Mouse (Mus musculus) layer of hippocampus, adult 9-10 months (tissue): ENCODE data around the gene Cyp26c1.

Experiments
- DNase-seq: peaks from one replicate; pipeline ENCODE4 v3.0.0; 2022; ENCODE audit warnings: low spot score

Gene Cyp26c1

DNA sequence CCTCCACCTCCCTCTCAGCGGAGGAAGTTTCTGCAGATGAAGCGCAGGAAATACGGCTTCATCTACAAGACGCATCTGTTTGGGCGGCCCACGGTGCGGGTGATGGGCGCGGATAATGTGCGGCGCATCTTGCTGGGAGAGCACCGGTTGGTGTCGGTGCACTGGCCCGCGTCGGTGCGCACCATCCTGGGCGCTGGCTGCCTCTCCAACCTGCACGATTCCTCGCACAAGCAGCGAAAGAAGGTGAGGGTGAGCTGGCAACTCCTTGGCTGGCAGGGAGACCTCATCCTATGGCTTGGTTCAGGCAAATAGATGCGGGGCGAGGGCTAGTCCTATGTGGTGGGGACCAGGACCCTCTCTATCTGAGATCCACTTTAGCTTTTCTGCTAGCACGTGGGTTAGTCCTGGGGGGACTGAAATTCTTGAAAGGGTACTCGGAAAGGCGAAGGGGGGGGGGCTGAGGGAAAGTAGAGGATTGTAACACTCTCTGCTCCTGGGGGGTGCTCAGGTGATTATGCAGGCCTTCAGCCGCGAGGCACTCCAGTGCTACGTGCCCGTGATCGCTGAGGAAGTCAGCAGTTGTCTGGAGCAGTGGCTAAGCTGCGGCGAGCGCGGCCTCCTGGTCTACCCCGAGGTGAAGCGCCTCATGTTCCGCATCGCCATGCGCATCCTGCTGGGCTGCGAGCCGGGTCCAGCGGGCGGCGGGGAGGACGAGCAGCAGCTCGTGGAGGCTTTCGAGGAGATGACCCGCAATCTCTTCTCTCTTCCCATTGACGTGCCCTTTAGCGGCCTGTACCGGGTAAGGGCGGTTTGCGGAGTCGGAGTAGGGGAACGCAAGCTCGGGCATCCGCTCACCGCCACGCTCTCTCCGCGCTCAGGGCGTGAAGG lies 13.1 kb downstream of the Cyp26c1 start:
- no peak for DNase-seq

DNA sequence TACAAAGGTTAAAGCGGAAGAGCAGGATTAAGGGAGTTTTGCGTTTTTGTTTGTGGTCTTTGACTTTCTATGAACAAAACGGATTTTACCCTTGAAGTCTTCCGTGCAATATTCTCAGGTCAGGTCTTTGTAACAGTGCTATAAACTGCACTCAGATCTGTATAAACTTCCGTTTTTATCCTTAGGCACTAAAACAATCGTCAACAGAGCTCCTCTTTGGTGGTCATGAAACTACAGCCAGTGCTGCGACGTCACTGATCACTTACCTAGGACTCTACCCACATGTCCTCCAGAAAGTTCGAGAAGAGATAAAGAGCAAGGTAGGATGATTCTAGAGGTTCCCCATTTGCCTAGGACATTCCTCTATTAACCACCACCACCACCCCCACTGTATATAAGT lies 14.3 kb downstream of the Cyp26c1 start:
- DNase-seq: no peak

DNA sequence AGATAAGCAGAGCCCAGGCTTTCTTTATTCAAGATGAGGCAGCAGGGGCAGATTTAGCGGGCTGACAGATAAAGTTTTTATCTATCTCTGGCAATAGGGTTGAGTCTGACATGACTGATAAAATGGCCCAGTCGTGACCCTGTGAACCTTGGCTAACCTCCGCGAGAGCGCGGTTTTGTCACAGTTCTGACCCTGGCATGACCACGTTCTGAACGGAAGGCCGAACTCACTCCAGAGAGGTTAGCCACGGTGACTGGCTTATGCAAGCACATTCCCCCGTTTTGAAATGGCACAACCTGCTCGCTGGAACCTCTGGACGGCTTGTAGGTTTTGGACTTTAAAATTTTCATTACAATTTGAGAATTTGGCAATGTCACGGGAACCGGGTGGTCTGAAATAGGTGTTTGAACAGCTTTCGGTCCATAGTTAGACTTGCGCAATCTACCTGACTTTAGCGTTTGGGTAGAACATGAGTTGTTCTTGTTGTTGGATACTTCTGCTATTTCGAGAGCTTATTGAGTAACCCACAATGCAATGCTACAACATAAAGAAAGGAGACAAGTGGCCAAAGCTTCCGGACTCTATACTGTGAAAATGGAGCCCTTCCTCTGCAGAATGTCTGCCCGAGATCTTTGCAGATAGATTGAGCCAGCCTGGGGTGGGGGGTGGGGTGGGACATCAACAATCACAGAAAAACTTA lies 17.1 kb downstream of the Cyp26c1 start:
- DNase-seq: no peak

DNA sequence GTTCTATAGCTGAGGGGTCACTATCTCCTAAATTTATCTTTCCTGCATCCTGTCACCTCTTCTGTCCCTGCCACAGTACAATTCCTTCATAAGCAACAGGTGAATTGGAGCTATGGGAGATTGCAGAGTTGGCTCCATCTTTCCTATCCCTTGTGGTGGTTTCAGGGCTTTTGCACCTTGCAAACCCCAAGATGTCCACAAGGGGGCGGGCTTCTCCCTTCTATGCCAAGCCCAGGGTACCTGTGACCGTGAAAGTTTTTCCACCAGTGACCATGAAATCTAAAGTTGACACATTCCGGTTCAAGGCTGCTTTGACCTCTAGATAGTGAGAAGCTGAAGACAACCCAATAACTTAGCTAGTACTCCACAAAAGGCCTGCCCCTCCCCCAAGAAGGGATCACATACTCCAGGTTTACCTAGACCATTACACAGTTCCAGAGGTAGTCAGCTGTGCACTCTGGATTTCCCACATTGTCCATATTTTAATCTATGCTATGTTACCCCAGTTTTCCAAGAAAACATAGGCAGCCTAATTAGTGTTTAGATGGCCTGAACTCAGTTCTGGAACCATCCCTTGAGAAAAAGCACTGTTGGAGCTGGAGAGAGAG lies 18.6 kb downstream of the Cyp26c1 start:
- DNase-seq: peak; percentile 58

DNA sequence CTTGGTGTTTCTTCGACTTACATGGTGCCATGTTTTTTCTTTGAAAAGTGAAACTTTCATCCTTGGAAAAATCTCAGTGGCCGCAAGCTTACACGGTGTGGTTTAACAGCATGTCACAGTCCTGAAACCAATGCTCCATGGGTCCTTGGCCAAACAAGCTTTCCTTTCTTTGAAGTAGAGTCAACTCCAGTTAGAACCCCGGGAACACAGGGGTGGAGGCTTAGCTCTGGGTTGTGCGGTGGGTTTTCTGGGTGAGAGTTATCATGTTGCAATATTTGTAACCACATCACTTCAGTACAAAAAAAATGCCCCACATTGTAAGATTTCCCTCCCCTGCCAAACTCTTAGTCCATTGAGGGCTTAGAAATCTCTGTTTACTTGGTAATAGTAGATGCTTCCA lies 20.3 kb downstream of the Cyp26c1 start:
- DNase-seq: no peak

DNA sequence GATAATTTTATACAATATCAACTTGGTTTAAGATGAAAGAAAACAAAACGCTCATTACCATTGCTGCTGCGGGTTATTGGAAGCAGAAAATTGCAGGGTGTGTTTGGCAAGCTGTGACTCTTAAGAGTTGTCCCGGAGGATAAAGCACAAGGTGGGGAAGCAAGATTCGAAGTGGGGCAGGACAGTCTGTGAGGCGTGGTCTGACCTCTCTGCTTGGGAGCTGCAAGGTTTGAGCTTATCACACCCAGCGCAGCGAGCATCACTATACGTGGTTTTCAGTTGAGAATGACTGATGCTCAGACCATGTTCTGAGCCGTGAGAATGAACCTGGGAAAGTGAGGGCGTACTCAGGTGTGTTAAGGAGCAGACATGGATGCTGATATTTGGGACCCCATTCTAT lies 29.3 kb downstream of the Cyp26c1 start:
- DNase-seq: no peak

DNA sequence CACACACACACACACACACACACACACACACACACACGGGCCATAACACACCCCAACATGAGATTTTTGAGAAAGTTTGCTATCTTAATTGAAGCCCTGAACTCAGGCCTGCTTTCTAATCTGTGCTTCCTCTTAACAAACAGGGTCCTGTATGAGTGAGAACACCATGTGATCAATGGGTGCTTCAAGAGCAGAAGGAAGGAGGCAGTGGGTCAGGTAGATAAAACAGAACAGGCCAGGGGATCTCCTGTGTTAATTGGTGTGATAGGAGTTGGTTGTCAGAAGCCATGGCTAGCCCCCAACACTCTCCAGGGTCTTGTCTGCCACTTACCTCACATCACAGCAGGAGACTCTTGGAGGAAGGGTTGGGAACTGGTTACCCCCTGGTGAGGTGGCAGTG lies 30.6 kb downstream of the Cyp26c1 start:
- DNase-seq: no peak

DNA sequence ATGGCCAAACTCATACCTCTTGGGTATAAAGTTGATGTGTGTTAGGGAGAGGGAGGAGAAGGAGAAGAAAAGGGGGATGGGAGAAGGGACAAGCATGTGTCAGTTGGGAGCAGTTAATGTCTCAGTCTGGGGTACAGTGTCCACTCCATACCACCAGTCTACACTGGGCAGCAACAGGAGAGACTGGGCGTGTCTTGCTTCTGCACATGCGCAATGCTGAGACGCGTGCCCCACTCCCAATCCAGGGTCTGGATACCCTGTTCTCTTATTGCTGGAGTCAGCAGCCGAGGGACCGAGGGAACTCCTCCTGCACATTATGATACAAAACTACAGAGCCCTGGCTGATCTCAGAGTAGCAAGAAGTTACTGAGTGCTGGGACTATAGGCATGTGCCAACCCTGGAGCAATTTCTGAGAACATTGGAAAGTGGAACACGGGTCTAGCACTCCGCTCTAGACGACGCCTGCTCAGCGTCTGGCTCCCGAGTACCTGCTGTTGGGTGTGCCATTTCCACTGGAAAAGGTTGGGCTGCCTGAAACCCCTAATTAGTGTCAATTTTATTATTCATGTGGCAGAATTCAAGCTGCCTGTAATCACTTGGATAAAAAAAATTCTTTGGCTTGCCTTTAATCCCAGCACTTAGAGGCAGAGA lies 31.3 kb downstream of the Cyp26c1 start:
- DNase-seq: no peak

DNA sequence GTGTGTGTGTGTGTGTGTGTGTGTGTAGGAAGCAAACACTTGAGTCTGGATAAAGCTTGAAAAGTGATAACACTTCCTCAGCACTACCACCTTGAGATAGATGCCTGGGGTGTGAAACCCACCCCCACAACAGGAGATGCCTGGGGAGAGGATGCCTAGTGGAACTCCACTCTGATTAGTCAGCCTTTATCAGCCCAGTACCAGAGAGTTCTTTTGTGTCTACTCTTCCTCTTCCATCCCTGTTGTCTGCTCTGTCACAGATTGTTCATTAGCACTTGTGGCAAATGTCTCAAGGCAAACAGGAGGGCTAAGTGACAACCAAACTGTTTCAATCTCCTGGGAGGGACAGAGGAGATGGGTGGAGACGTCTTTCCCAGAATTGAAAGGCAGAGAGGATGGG lies 33.8 kb downstream of the Cyp26c1 start:
- DNase-seq: no peak

DNA sequence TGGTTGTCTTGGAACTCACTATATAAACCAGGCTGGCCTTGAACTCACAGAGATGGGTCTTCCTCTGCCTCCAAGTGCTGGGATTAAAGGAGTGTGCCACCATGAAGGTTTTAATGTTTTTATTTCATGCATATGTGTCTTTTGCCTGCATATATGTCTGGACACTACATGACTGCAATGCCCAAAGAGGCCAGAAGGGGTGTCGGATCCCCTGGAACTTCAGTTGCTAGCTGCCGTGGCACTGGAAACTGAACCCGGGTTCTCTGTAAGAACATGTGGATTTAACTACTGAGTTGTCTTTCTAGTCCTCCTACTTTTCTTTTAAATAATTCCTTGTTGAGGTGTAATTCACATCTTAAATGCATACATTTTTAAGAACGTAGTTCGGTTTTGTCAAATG lies 39.2 kb downstream of the Cyp26c1 start:
- no peak for DNase-seq

DNA sequence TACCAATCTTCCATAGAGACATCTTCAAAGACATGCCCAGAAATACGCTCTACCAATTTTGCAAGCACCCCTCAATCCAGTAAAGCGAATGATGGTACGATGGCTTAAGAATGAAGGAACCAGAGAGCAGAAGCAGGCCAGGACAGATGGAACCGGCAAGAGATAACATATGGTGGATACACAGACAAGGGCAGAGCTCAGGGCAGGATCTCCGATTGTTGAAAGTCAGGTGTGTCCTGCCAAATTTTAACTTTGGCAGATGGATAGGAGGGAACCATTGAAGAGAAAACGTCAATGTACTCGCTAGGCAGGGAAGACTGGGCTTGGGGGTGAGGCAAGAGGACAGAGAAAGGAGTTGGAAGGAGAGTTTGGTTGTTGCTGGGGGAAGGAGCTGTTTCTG lies 41.2 kb downstream of the Cyp26c1 start:
- DNase-seq: no peak

DNA sequence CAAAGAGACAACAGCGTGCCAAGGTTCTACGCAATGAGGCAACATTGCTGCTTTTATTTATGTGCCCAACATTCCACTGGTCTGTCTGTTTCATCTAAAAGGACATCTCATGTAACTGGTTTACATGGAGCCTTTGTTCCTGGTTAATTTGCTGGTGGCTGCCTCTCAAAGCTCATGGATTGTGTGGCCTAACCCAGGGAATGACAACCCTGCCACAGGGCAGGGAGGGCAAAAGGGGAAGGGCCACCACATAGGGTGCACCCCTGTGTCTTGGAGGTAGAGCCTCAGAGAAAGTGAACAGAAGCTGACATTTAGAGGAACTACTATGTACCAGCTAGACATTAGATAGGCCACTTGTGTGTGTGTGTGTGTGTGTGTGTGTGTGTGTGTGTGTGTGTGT lies 42.0 kb downstream of the Cyp26c1 start:
- no peak for DNase-seq

DNA sequence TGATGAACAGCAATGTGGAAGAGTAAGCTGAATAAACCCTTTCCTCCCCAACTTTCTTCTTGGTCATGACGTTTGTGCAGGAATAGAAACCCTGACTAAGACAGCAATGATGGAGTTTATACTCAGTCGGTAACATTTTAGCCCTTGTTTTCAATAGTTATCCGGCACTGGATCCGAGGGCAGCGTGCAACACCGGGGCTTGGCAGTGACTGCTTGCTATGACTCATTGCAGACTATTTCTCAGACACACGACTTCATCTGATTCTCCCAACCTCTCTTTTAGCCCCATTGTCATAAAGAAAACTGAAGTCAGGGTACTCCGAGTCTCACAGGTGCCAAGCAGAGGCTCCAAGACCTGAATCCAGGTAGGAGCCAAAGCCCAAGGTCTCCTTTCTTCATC lies 50.0 kb downstream of the Cyp26c1 start:
- no peak for DNase-seq

DNA sequence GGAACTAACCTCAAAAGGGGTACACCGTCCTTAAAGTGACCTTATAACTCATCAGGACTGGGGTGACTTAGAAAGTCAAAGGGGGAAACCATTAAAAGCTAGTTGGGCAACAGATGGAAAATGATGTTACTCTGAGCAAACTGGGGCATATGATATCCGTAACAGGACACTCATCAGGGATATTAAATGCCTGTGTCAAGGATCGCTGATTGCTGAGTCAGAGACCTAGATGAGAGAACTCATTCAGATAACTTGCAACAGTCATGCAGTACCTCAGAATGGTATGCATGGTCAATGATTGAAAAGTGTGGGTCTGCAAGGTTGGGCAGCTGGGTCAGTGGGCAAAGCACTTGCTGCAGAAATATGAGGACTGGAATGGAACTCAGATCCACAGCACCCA lies 53.2 kb downstream of the Cyp26c1 start:
- DNase-seq: no peak

DNA sequence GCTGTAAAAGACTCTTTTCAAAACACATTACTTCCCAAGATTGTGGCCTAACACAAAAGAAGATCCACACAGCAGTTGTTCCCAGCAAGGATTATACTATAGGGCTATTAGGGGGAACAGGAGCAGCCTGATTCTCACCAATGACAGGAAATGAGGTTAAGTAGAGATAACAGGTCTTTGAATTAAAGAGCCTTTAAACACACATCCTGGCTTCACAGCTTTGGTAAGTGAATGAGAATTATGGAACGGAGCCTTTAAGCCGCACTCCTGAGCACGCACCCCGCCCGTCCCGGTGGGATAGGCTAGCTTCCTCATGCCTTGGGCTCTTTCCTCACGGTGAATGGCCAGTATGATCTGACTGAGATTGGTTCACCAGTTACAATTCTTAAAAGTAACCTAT lies 54.7 kb downstream of the Cyp26c1 start:
- no peak for DNase-seq
